Mouse (Mus musculus): ENCODE data around the gene Ube2d1. TPM values are rescaled to one million over a fixed set of nuclear protein-coding genes. Genes with fewer than 3 reads are reported as not detected.

Gene Ube2d1
- total and polyA plus RNA-seq, 3 experiments = 2.9 to 16.5 TPM; not detected in 1

GRCm38 (mm10) chr10:71332859-71333258 is 47.8 kb upstream of the Ube2d1 start:
- Histone ChIP-seq H3K79me2 (ENCODE audit: control insufficient read depth, insufficient read depth, low read length, poor library complexity) (peaks cover 2% of the 10 kb centered on the region; the same call in 1 of the 2 replicates), H3K4me1 (ENCODE audit: control insufficient read depth in 1 of 2, insufficient read depth in 2 of 2, low read length in 2 of 2) (no peaks in the 10 kb centered on the region), H3K9me3 (replicated peaks; ENCODE audit: insufficient read depth, low read length) (no peaks in the 10 kb centered on the region), H3K27ac (ENCODE audit: control insufficient read depth, low read depth, low read length) (no peak overlapping the region), H3K27me3 (ENCODE audit: control insufficient read depth in 1 of 2, insufficient read depth in 2 of 2, low read length in 2 of 2) (no peaks in the 10 kb centered on the region), H3K4me3 (ENCODE audit: control insufficient read depth in 1 of 2, insufficient read depth in 1 of 2, low read depth in 2 of 2, low read length in 2 of 2) (no peak overlapping the region), H3K9ac (ENCODE audit: control insufficient read depth, low read depth, low read length, poor library complexity, severe bottlenecking) (no peak overlapping the region), H3K36me3 (ENCODE audit: control insufficient read depth in 1 of 2, insufficient read depth in 2 of 2, low read length in 2 of 2) (peaks cover 0 to 5% of the 10 kb centered on the region in 2 experiments; a peak in 2 of 4 replicates)
- DNase-seq (ENCODE audit: low read depth, low spot score) = no peak
- no peak for TF ChIP-seq MAZ (IDR thresholded peaks at IDR 0.05; ENCODE audit: low read depth, low read length)
- TF ChIP-seq SIN3A (IDR thresholded peaks at IDR 0.05; ENCODE audit: low read length) = no peak

GRCm38 (mm10) chr10:71332376-71332775 is 47.3 kb upstream of the Ube2d1 start:
- Histone ChIP-seq H3K9me3 (replicated peaks; ENCODE audit: insufficient read depth, low read length) (no peaks in the 10 kb centered on the region), H3K79me2 (ENCODE audit: control insufficient read depth, insufficient read depth, low read length, poor library complexity) (peaks cover under 1% of the 10 kb centered on the region; the same call in 1 of the 2 replicates), H3K4me1 (ENCODE audit: control insufficient read depth in 1 of 2, insufficient read depth in 2 of 2, low read length in 2 of 2) (no peaks in the 10 kb centered on the region), H3K4me3 (ENCODE audit: control insufficient read depth in 1 of 2, insufficient read depth in 1 of 2, low read depth in 2 of 2, low read length in 2 of 2) (no peak overlapping the region), H3K27ac (ENCODE audit: control insufficient read depth, low read depth, low read length) (no peak overlapping the region), H3K27me3 (ENCODE audit: control insufficient read depth in 1 of 2, insufficient read depth in 2 of 2, low read length in 2 of 2) (no peaks in the 10 kb centered on the region), H3K36me3 (ENCODE audit: control insufficient read depth in 1 of 2, insufficient read depth in 2 of 2, low read length in 2 of 2) (peaks cover 0 to 5% of the 10 kb centered on the region in 2 experiments; a peak in 2 of 4 replicates), H3K9ac (ENCODE audit: control insufficient read depth, low read depth, low read length, poor library complexity, severe bottlenecking) (no peak overlapping the region)
- peak; percentile 14 to 29 (median 29); a peak in 2 of 6 replicates for TF ChIP-seq CTCF (IDR thresholded peaks at IDR 0.05 in 2 of 3, conservative IDR thresholded peaks at IDR 0.05 in 1 of 3; ENCODE audit: control insufficient read depth in 1 of 3, insufficient read depth in 1 of 3, low read depth in 2 of 3, low read length in 3 of 3, poor library complexity in 1 of 3, severe bottlenecking in 1 of 3)
- TF ChIP-seq RCOR1 (IDR thresholded peaks at IDR 0.05; ENCODE audit: low read depth, low read length) = no peak
- no peak for TF ChIP-seq UBTF (IDR thresholded peaks at IDR 0.05; ENCODE audit: borderline replicate concordance, insufficient read depth, low read depth, low read length)
- TF ChIP-seq SMC3 (IDR thresholded peaks at IDR 0.05; ENCODE audit: low read depth, low read length) = peak; percentile 16; the same call in 1 of the 2 replicates
- no peak for TF ChIP-seq MAX (IDR thresholded peaks at IDR 0.05; ENCODE audit: low read length)
- no peak for TF ChIP-seq MYC (IDR thresholded peaks at IDR 0.05; ENCODE audit: low read depth, low read length)
- DNase-seq (ENCODE audit: low read depth, low spot score) = peak; percentile 22

GRCm38 (mm10) chr10:71331908-71332307 is 46.8 kb upstream of the Ube2d1 start:
- DNase-seq (ENCODE audit: low read depth, low spot score) = no peak
- Histone ChIP-seq H3K4me1 (ENCODE audit: control insufficient read depth in 1 of 2, insufficient read depth in 2 of 2, low read length in 2 of 2) (no peaks in the 10 kb centered on the region), H3K36me3 (ENCODE audit: control insufficient read depth in 1 of 2, insufficient read depth in 2 of 2, low read length in 2 of 2) (peaks cover 0 to 5% of the 10 kb centered on the region in 2 experiments; a peak in 2 of 4 replicates)

More at GRCm38 (mm10) chr10:71331908-71332307, 46.8 kb upstream of the Ube2d1 start:
- H3K9ac ChIP-seq (ENCODE audit: control insufficient read depth, low read depth, low read length, poor library complexity, severe bottlenecking) = no peak overlapping the region
- no peaks in the 10 kb centered on the region for H3K27me3 ChIP-seq (ENCODE audit: control insufficient read depth in 1 of 2, insufficient read depth in 2 of 2, low read length in 2 of 2)
- H3K79me2 ChIP-seq (ENCODE audit: control insufficient read depth, insufficient read depth, low read length, poor library complexity) = no peaks in the 10 kb centered on the region; the same call in 1 of the 2 replicates
- no peak overlapping the region for H3K27ac ChIP-seq (ENCODE audit: control insufficient read depth, low read depth, low read length)
- H3K4me3 ChIP-seq (ENCODE audit: control insufficient read depth in 1 of 2, insufficient read depth in 1 of 2, low read depth in 2 of 2, low read length in 2 of 2) = no peak overlapping the region
- H3K9me3 ChIP-seq (replicated peaks; ENCODE audit: insufficient read depth, low read length) = no peaks in the 10 kb centered on the region
- no peak for TF ChIP-seq TBP (IDR thresholded peaks at IDR 0.05; ENCODE audit: low read depth, low read length)
- no peak for TF ChIP-seq MXI1 (IDR thresholded peaks at IDR 0.05; ENCODE audit: low read depth, low read length)
- no peak for TF ChIP-seq MEF2A (IDR thresholded peaks at IDR 0.05; ENCODE audit: extremely low read depth, insufficient replicate concordance, low read depth, low read length, poor library complexity, severe bottlenecking)
- TF ChIP-seq GABPA (IDR thresholded peaks at IDR 0.05; ENCODE audit: low read depth, low read length) = no peak
- TF ChIP-seq USF2 (IDR thresholded peaks at IDR 0.05; ENCODE audit: borderline replicate concordance in 1 of 2, insufficient read depth in 1 of 2, low read depth in 1 of 2, low read length in 2 of 2) = no peak
- no peak for TF ChIP-seq UBTF (IDR thresholded peaks at IDR 0.05; ENCODE audit: borderline replicate concordance, insufficient read depth, low read depth, low read length)
- TF ChIP-seq MAZ (IDR thresholded peaks at IDR 0.05; ENCODE audit: low read depth, low read length) = no peak
- no peak for TF ChIP-seq GATA1 (IDR thresholded peaks at IDR 0.05; ENCODE audit: low read depth, low read length)
- no peak for TF ChIP-seq NELFE (IDR thresholded peaks at IDR 0.05; ENCODE audit: low read depth, low read length)
- TF ChIP-seq ZC3H11A (IDR thresholded peaks at IDR 0.05; ENCODE audit: low read depth, low read length) = no peak
- TF ChIP-seq MAX (IDR thresholded peaks at IDR 0.05; ENCODE audit: low read length) = no peak
- TF ChIP-seq CHD1 (IDR thresholded peaks at IDR 0.05; ENCODE audit: low read depth, low read length) = no peak
- no peak for TF ChIP-seq RAD21 (IDR thresholded peaks at IDR 0.05; ENCODE audit: low read depth, low read length)
- no peak for TF ChIP-seq CHD2 (IDR thresholded peaks at IDR 0.05; ENCODE audit: low read length)

Data from MEL (cell line).